Mouse (Mus musculus) neural tube, embryonic 11.5 days (tissue): ENCODE data around the gene Bok. TPM values are rescaled to one million over a fixed set of nuclear protein-coding genes. Genes with fewer than 3 reads are reported as not detected.

Experiments used
- ATAC-seq: fragments of 200-750 bp; cut with Nextera tagmentation; 2 replicates; pipeline ENCODE4 v1.8.0; 2017; ENCODE audit warnings: moderate number of reproducible peaks, mild to moderate bottlenecking, moderate TSS enrichment, moderate library complexity; ENCODE audit not compliant: insufficient read depth, low FRiP score, low TSS enrichment
- DNase-seq: peaks from one replicate; pipeline ENCODE4 v3.0.0-alpha.2; 2015; ENCODE audit warnings: low spot score
- H3K27ac ChIP-seq: fragments of 300-500 bp; sonication (generic); 2 replicates; pipeline ENCODE4 v1.5.1; 2014; ENCODE audit warnings: low read depth, mild to moderate bottlenecking, low read length
- H3K27me3 ChIP-seq: fragments of 300-500 bp; sonication (generic); 2 replicates; pipeline ENCODE4 v1.6.1; 2014; ENCODE audit warnings: mild to moderate bottlenecking, low read length, mixed read lengths; ENCODE audit not compliant: control insufficient read depth, insufficient read depth
- H3K36me3 ChIP-seq: fragments of 300-500 bp; sonication (generic); 2 replicates; pipeline ENCODE4 v1.6.1; 2014; ENCODE audit warnings: mild to moderate bottlenecking, low read length, moderate library complexity, mixed read lengths; ENCODE audit not compliant: control insufficient read depth, insufficient read depth
- H3K4me1 ChIP-seq: fragments of 300-500 bp; sonication (generic); 2 replicates; pipeline ENCODE4 v1.6.1; 2014; ENCODE audit warnings: low read length, mixed read lengths; ENCODE audit not compliant: control insufficient read depth, insufficient read depth
- H3K4me2 ChIP-seq: fragments of 300-500 bp; sonication (generic); 2 replicates; pipeline ENCODE4 v1.6.1; 2014; ENCODE audit warnings: low read depth, mild to moderate bottlenecking, moderate library complexity
- H3K4me3 ChIP-seq: fragments of 300-500 bp; sonication (generic); 2 replicates; pipeline ENCODE4 v1.5.1; 2014; ENCODE audit warnings: low read depth, low read length
- H3K9ac ChIP-seq: fragments of 300-500 bp; sonication (generic); 2 replicates; pipeline ENCODE4 v1.6.1; 2014; ENCODE audit warnings: mild to moderate bottlenecking, low read length
- H3K9me3 ChIP-seq: fragments of 300-500 bp; sonication (generic); 2 replicates; pipeline ENCODE4 v1.6.1; 2016; ENCODE audit warnings: low read length; ENCODE audit not compliant: control insufficient read depth
- WGBS: fragments of 180-500 bp; shearing (Covaris S2); extraction: QIAGEN DNeasy Blood & Tissue Kit; methylation state at CpG from one replicate; pipeline ENCODE4 v1.1.7; 2014; 5-methylcytosine and 5-hydroxymethylcytosine counted together
- polyA plus RNA-seq: library from polyadenylated mRNA; unstranded; fragments of >200 nt; fragmentation: Nextera tagmentation; extraction: Ambion mirVana; gene quantifications from 2 replicates; pipeline ENCODE4 v1.2.1, GENCODE M21; 2014

The Bok gene
- polyA plus RNA-seq, 1 experiment from 2014 or later: 32.3 TPM

DNA sequence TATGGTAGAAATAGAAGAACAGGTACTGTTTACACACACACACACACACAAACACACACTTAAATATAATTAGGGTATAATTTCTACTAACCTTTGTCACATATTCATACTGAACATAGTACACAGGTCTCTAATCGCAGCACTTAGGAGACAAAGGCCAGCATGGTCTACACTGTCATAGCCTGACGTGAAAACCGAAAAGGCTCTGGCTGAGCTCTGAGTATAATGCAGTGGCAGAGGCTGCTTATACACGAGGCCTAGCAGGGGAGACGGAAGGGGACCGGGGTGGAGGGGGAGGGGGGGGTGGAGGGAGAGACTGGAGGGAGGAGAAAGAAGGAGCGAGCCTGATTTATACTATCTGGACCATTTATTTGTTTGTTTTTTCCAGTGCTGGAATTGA, 36.1 kb downstream of the Bok start:
- ATAC-seq (no peak), DNase-seq (no peak)
- Histone ChIP-seq H3K4me2 (no peak overlapping the region), H3K27me3 (no peaks in the 10 kb centered on the region), H3K27ac (no peak overlapping the region), H3K9me3 (no peaks in the 10 kb centered on the region), H3K36me3 (no peaks in the 10 kb centered on the region; the same call in 1 of the 2 replicates), H3K9ac (no peak overlapping the region), H3K4me3 (no peak overlapping the region), H3K4me1 (no peaks in the 10 kb centered on the region)
- whole genome bisulfite sequencing: 78% methylated on average over 7 of the region's 7 CpGs

DNA sequence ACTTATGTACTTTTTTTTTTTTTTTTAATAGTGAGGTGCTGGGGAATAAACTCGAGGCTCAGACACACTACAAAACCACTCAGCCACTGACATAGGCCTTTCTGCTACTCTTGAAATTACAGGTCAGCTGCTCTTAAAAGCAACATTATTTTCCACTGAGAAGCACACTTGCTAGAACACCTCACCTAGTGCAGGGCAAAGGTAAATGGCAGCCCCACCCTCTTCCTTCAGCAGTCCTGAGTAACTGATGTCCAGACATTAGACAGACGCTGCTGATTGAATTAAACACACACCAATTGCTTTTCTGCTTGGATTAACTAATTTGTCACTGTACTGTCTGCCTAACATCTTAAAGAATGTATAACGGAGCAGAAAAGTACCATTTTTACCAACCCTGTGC, 39.2 kb downstream of the Bok start:
- 92% methylated on average over 3 of the region's 3 CpGs for WGBS

GRCm38 (mm10) chr1:93725665-93726064, 40.2 kb downstream of the Bok start:
- no peak overlapping the region for H3K4me2 ChIP-seq
- no peaks in the 10 kb centered on the region for H3K9me3 ChIP-seq
- no peaks in the 10 kb centered on the region for H3K4me1 ChIP-seq
- no peaks in the 10 kb centered on the region; the same call in 1 of the 2 replicates for H3K36me3 ChIP-seq
- no peak overlapping the region for H3K4me3 ChIP-seq
- H3K9ac ChIP-seq: no peak overlapping the region
- no peak for ATAC-seq
- H3K27me3 ChIP-seq: no peaks in the 10 kb centered on the region
- no peak overlapping the region for H3K27ac ChIP-seq
- WGBS: 97% methylated on average over 5 of the region's 5 CpGs
- DNase-seq: no peak

More for the DNA sequence above, 39.2 kb downstream of the Bok start:
- no peak overlapping the region for H3K4me3 ChIP-seq
- H3K27me3 ChIP-seq: no peaks in the 10 kb centered on the region
- H3K36me3 ChIP-seq: no peaks in the 10 kb centered on the region; the same call in 1 of the 2 replicates
- no peaks in the 10 kb centered on the region for H3K9me3 ChIP-seq
- no peak overlapping the region for H3K4me2 ChIP-seq
- H3K27ac ChIP-seq: no peak overlapping the region
- DNase-seq: no peak
- no peaks in the 10 kb centered on the region for H3K4me1 ChIP-seq
- no peak overlapping the region for H3K9ac ChIP-seq
- ATAC-seq: no peak

DNA sequence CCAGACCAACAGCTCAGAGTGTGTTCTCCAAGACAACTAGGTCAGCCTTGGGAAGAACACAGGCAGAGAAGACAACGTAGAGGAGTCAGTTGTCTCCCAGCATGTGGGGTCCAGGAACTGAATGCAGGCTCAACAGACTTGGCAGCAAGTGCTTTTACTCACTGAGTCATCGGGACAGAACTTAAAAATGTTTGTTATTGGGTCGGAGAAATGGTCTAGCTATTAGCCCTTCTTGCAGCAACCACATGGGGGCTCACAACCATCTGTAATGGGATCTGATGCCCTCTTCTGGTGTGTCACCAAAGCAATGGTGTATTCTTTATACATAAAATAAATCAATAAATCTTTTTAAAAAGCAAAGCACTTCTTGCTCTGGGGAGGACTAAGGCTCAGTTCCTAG, 40.7 kb downstream of the Bok start:
- H3K4me2 ChIP-seq: no peak overlapping the region
- WGBS: 85% methylated on average over 3 of the region's 3 CpGs
- H3K9ac ChIP-seq: no peak overlapping the region
- no peak overlapping the region for H3K27ac ChIP-seq
- H3K4me3 ChIP-seq: no peak overlapping the region
- no peaks in the 10 kb centered on the region; the same call in 1 of the 2 replicates for H3K36me3 ChIP-seq
- ATAC-seq (no peak), DNase-seq (no peak)
- H3K4me1 ChIP-seq: no peaks in the 10 kb centered on the region
- H3K9me3 ChIP-seq: no peaks in the 10 kb centered on the region
- H3K27me3 ChIP-seq: no peaks in the 10 kb centered on the region

- peak; percentile 61 for DNase-seq
- Histone ChIP-seq H3K27ac (no peak overlapping the region), H3K4me3 (no peak overlapping the region), H3K4me2 (no peak overlapping the region), H3K9ac (no peak overlapping the region), H3K4me1 (no peaks in the 10 kb centered on the region), H3K27me3 (no peaks in the 10 kb centered on the region), H3K9me3 (no peaks in the 10 kb centered on the region), H3K36me3 (no peaks in the 10 kb centered on the region; the same call in 1 of the 2 replicates)
- 0 out of 2 replicates have a peak, but pooled peaks have one; percentile 23 for ATAC-seq
- WGBS: 75% methylated on average over 3 of the region's 3 CpGs
These were observed 41.5 kb downstream of the Bok start for GRCm38 (mm10) chr1:93726974-93727373.

DNA sequence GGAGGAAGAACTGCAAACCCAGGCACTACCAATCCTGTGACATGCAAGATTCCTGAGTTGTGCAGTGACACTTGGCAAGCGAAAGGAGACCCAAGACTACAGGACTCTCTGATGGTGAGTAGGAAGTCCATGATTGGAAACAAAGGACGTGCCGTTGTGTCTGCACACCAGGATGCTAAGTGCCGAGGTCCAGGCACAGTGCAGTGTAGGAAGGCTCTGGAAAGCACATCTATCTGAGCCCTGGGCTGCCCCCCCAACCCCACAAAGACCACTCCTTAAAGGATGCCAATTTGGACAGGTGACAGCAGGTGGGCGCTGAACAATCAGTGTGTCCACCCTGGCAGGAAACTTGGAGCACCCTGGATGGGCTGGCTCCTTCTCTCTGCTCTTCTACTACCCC, 45.6 kb downstream of the Bok start:
- 91% methylated on average over 5 of the region's 5 CpGs for WGBS
- no peak overlapping the region for H3K4me2 ChIP-seq
- H3K4me3 ChIP-seq: no peak overlapping the region
- no peaks in the 10 kb centered on the region for H3K4me1 ChIP-seq
- no peaks in the 10 kb centered on the region for H3K36me3 ChIP-seq
- ATAC-seq (no peak), DNase-seq (no peak)
- no peaks in the 10 kb centered on the region for H3K9me3 ChIP-seq
- no peak overlapping the region for H3K9ac ChIP-seq
- no peak overlapping the region for H3K27ac ChIP-seq
- no peaks in the 10 kb centered on the region for H3K27me3 ChIP-seq

GRCm38 (mm10) chr1:93731880-93732281, 46.4 kb downstream of the Bok start:
- no peaks in the 10 kb centered on the region for H3K4me1 ChIP-seq
- H3K27ac ChIP-seq: no peak overlapping the region
- no peak overlapping the region for H3K4me3 ChIP-seq
- no peaks in the 10 kb centered on the region for H3K27me3 ChIP-seq
- 22% methylated on average over 3 of the region's 3 CpGs for WGBS
- H3K36me3 ChIP-seq: no peaks in the 10 kb centered on the region
- DNase-seq: no peak
- no peak overlapping the region for H3K9ac ChIP-seq
- no peaks in the 10 kb centered on the region for H3K9me3 ChIP-seq
- no peak overlapping the region for H3K4me2 ChIP-seq
- no peak for ATAC-seq

DNA sequence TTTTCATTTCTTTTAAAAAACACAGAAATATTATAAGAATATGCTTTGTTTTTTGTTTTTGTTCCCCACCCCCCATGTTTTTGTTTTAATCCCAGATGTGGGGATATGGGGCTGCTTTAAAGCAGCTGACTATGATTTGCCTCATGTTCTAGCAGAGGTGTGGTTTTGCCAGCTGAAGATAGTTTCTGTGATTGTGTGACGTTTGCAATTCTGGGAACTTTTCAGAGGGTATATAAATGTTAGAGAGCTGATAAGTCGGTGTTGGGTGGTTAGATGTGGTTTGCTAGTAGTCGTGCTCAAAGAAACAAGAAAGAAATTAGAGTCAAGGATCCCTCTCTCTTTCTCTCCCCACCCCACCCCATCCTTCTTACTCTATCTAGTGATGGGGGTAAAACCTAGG, 50.4 kb downstream of the Bok start:
- no peak for DNase-seq
- H3K4me3 ChIP-seq: no peak overlapping the region
- ATAC-seq: no peak
- no peak overlapping the region for H3K27ac ChIP-seq
- no peaks in the 10 kb centered on the region for H3K36me3 ChIP-seq
- H3K4me1 ChIP-seq: no peaks in the 10 kb centered on the region
- H3K9me3 ChIP-seq: no peaks in the 10 kb centered on the region
- H3K4me2 ChIP-seq: no peak overlapping the region
- no peak overlapping the region for H3K9ac ChIP-seq
- WGBS: 95% methylated on average over 3 of the region's 3 CpGs
- no peaks in the 10 kb centered on the region for H3K27me3 ChIP-seq

DNA sequence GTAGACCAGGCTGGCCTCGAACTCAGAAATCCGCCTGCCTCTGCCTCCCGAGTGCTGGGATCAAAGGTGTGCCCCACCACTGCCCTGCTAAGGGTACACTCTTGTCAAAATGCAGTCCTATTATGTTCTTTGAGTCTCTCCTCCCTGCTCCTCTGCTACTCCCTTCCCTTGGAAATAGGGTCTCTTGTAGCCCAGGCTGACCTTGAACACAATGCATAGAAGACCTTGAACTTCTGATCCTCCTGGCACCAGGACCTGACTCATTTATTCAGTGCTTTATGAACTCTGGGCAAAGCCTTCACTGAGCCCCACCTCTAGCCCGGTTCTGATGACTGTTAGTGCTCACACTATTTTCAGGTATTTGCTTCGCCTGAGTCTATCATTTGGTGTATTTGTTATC, 52.3 kb downstream of the Bok start:
- H3K36me3 ChIP-seq: no peaks in the 10 kb centered on the region
- H3K9me3 ChIP-seq: no peaks in the 10 kb centered on the region
- no peak for DNase-seq
- no peak overlapping the region for H3K9ac ChIP-seq
- no peak overlapping the region for H3K27ac ChIP-seq
- no peaks in the 10 kb centered on the region for H3K4me1 ChIP-seq
- no peaks in the 10 kb centered on the region for H3K27me3 ChIP-seq
- no peak for ATAC-seq
- no peak overlapping the region for H3K4me3 ChIP-seq
- no peak overlapping the region for H3K4me2 ChIP-seq
- 97% methylated on average over 5 of the region's 5 CpGs for WGBS
